Mouse (Mus musculus): ENCODE results near the gene Gripap1. TPM values are rescaled to one million over a fixed set of nuclear protein-coding genes. Genes with fewer than 3 reads are reported as not detected.
A peak's percentile ranks its signal among the peaks of the same experiment; 100 is the strongest.

Gene Gripap1
- polyA plus RNA-seq, 1 experiment from 2014 or later = 34.4 TPM

DNA sequence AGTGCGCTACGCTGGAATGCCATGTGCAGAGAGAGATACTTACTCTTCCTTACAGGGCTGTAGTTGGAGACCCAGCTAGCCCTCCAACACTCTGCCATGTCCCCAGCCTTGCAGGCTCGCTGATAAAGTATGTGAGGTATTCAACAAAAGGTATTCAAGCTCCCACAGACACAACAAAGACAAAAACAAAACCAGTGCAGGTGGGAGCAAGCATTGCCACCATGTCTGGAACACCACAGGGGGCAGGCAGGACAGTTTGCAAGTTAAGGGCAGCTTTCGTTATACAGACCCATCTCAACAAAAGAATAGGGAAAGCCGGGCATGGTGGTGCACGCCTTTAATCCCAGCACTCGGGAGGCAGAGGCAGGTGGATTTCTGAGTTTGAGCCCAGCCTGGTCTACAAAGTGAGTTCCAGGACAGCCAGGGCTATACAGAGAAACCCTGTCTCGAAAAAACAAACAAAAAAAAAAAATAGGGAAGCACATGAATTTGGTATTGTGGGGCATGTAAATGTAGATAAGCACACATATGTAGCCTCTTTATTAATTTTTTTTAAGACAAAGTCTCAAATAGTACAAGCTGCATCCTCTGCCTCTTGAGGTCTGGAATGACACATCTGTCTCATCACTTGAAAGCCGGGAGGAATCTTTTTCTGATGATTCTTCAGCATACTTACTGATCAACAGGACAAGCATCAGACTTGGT lies 13.9 kb upstream of the Gripap1 start:
- Histone ChIP-seq H3K4me3 (ENCODE audit: low read depth, low read length) (no peak overlapping the region), H3K9me3 (ENCODE audit: control insufficient read depth, low read length) (no peaks in the 10 kb centered on the region), H3K9ac (ENCODE audit: low read length) (no peak overlapping the region), H3K4me1 (ENCODE audit: control insufficient read depth, insufficient read depth, low read length) (no peaks in the 10 kb centered on the region), H3K36me3 (ENCODE audit: control insufficient read depth, insufficient read depth, low read length) (no peaks in the 10 kb centered on the region; the same call in 1 of the 2 replicates), H3K4me2 (ENCODE audit: low read depth, severe bottlenecking) (no peak overlapping the region), H3K27me3 (ENCODE audit: control insufficient read depth, insufficient read depth, low read length) (no peaks in the 10 kb centered on the region), H3K27ac (replicated peaks; ENCODE audit: low read depth, low read length) (no peak overlapping the region)
- DNase-seq (ENCODE audit: low spot score) = no peak
- no peak for ATAC-seq (ENCODE audit: insufficient number of reproducible peaks, low FRiP score, low TSS enrichment, low read depth)
- 76% methylated on average over 9 of the region's 9 CpGs for WGBS

DNA sequence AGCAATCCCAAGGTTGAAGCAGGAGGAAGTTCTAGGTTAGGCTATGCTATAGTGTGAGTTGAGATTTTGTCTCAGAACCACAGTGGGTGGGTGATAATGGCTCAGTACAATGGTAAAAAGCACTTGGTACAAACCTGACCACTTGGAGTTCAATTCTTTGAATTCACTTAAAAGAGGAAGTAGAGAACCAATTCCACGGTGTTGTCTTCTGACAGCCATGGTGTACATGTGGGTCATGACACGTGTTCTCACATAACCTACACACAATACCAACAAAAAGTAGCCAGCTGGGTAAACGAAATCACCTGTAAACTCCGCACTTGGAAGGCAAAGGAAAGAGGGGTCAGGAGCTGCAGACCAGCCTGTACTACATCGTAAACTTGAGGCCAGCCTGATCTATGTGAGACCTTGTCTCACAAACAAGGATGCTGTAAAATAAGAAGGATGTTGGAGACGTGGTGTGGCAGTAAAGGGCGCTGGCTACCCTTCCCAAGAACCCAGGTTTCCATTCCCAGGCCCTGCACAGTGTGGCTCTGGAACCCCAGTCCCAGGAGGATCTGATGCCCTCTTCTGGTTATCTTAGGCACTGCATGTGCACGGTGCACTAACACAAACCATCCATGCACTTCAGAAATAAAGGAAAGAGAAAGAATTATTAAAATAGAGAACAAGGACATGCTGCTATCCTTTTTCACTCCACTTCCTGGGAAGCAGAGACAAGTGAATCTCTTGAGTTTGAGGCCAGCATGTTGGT lies 13.1 kb upstream of the Gripap1 start:
- Histone ChIP-seq H3K4me3 (ENCODE audit: low read depth, low read length) (no peak overlapping the region), H3K27ac (replicated peaks; ENCODE audit: low read depth, low read length) (no peak overlapping the region), H3K36me3 (ENCODE audit: control insufficient read depth, insufficient read depth, low read length) (no peaks in the 10 kb centered on the region), H3K9me3 (ENCODE audit: control insufficient read depth, low read length) (no peaks in the 10 kb centered on the region), H3K4me1 (ENCODE audit: control insufficient read depth, insufficient read depth, low read length) (no peaks in the 10 kb centered on the region), H3K4me2 (ENCODE audit: low read depth, severe bottlenecking) (no peak overlapping the region), H3K27me3 (ENCODE audit: control insufficient read depth, insufficient read depth, low read length) (no peaks in the 10 kb centered on the region), H3K9ac (ENCODE audit: low read length) (no peak overlapping the region)
- no peak for ATAC-seq (ENCODE audit: insufficient number of reproducible peaks, low FRiP score, low TSS enrichment, low read depth)
- WGBS = 57% methylated on average over 8 of the region's 8 CpGs
- DNase-seq (ENCODE audit: low spot score) = peak; percentile 75

DNA sequence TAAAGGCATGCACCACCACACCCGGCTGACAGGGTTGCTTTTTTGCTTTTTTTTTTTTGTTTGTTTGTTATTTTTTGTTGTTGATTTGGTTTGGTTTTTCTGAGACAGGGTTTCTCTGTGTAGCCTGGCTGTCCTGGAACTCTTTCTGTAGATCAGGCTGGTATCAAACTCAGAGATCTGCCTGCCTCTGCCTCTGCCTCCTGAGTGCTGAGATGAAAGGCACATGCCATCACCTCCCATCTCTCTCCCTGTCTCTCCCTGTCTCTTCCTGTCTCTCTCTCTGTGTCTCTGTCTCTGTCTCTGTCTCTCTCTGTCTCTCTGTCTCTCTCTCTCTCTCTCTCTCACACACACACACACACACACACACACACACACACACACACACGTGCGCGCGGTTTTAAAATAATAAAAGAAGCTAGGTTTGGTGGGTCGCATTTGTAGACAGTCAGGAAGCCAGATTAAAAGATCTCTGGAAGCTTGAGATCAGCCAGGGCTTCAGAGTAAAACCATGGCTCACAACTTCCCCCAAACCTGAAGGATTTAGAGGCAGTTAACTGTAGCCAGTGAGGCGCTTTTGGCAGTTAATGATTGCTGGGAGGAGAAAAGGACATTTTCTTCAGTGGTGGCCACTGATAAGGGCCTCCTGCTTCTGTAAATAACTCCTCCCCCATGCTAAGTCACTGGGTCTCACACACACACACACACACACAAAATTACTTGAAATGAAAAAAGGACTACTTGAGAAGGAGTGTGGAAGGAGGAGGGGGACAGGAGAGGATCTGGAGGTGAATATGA lies 10.9 kb upstream of the Gripap1 start:
- H3K9me3 ChIP-seq (ENCODE audit: control insufficient read depth, low read length) = no peaks in the 10 kb centered on the region
- DNase-seq (ENCODE audit: low spot score) (no peak), ATAC-seq (ENCODE audit: insufficient number of reproducible peaks, low FRiP score, low TSS enrichment, low read depth) (no peak)
- H3K27me3 ChIP-seq (ENCODE audit: control insufficient read depth, insufficient read depth, low read length) = no peaks in the 10 kb centered on the region
- H3K27ac ChIP-seq (replicated peaks; ENCODE audit: low read depth, low read length) = no peak overlapping the region
- no peak overlapping the region for H3K4me2 ChIP-seq (ENCODE audit: low read depth, severe bottlenecking)
- H3K4me3 ChIP-seq (ENCODE audit: low read depth, low read length) = no peak overlapping the region
- no peak overlapping the region for H3K9ac ChIP-seq (ENCODE audit: low read length)
- 74% methylated on average over 7 of the region's 7 CpGs for WGBS
- no peaks in the 10 kb centered on the region for H3K36me3 ChIP-seq (ENCODE audit: control insufficient read depth, insufficient read depth, low read length)
- no peaks in the 10 kb centered on the region for H3K4me1 ChIP-seq (ENCODE audit: control insufficient read depth, insufficient read depth, low read length)

DNA sequence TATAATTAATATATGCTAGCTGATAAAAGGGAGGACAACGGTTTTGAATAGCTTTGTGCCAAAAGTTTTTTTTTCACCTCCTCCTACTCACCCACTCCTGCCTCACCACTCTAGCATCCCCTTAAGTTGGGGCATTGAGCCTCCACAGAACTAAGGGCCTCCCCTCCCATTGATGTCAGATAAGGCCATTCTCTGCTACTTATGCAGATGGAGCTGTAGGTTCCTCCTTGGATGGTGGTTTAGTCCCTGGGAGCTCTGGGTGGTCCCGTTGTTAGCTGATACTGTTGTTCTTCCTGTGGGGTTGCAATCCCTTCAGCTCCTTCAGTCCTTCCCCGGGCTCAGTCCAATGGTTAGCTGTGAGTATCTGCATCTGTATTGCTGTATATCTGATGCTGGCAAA lies 10.3 kb upstream of the Gripap1 start:
- H3K4me3 ChIP-seq (ENCODE audit: low read depth, low read length) = no peak overlapping the region
- no peaks in the 10 kb centered on the region for H3K36me3 ChIP-seq (ENCODE audit: control insufficient read depth, insufficient read depth, low read length)
- DNase-seq (ENCODE audit: low spot score) (no peak), ATAC-seq (ENCODE audit: insufficient number of reproducible peaks, low FRiP score, low TSS enrichment, low read depth) (no peak)
- H3K9me3 ChIP-seq (ENCODE audit: control insufficient read depth, low read length) = no peaks in the 10 kb centered on the region
- no peak overlapping the region for H3K4me2 ChIP-seq (ENCODE audit: low read depth, severe bottlenecking)
- H3K27me3 ChIP-seq (ENCODE audit: control insufficient read depth, insufficient read depth, low read length) = no peaks in the 10 kb centered on the region
- 24% methylated on average over 3 of the region's 3 CpGs for WGBS
- H3K4me1 ChIP-seq (ENCODE audit: control insufficient read depth, insufficient read depth, low read length) = no peaks in the 10 kb centered on the region
- no peak overlapping the region for H3K9ac ChIP-seq (ENCODE audit: low read length)
- H3K27ac ChIP-seq (replicated peaks; ENCODE audit: low read depth, low read length) = no peak overlapping the region

DNA sequence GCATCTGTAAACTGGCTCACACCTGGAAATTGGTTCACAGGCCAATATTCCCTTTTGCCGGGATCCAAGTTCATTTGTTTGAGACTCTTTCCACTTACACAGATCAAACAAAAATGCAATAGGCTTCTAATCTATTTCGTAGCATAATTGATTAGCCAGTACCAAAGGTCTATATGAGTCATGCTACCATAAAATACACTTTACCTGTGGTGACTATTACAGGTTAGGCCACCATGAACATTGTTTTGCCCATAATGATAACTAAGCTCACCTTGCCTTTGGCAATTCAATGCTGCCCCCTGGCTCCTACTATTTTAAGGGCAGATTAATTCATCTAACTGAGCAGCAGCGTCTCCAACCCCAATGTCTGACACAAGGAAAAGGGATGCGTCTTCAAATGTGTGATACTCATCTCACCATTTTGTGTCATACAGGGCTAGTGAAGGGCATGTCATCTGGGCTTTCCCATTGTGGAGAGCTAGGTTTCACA lies 6.9 kb upstream of the Gripap1 start:
- Histone ChIP-seq H3K27me3 (ENCODE audit: control insufficient read depth, insufficient read depth, low read length) (no peaks in the 10 kb centered on the region), H3K36me3 (ENCODE audit: control insufficient read depth, insufficient read depth, low read length) (no peaks in the 10 kb centered on the region), H3K4me3 (ENCODE audit: low read depth, low read length) (no peak overlapping the region), H3K9me3 (ENCODE audit: control insufficient read depth, low read length) (no peaks in the 10 kb centered on the region), H3K9ac (ENCODE audit: low read length) (no peak overlapping the region), H3K4me1 (ENCODE audit: control insufficient read depth, insufficient read depth, low read length) (no peaks in the 10 kb centered on the region), H3K27ac (replicated peaks; ENCODE audit: low read depth, low read length) (no peak overlapping the region), H3K4me2 (ENCODE audit: low read depth, severe bottlenecking) (no peak overlapping the region)
- ATAC-seq (ENCODE audit: insufficient number of reproducible peaks, low FRiP score, low TSS enrichment, low read depth) (no peak), DNase-seq (ENCODE audit: low spot score) (no peak)
- 78% methylated on average over 4 of the region's 4 CpGs for WGBS

DNA sequence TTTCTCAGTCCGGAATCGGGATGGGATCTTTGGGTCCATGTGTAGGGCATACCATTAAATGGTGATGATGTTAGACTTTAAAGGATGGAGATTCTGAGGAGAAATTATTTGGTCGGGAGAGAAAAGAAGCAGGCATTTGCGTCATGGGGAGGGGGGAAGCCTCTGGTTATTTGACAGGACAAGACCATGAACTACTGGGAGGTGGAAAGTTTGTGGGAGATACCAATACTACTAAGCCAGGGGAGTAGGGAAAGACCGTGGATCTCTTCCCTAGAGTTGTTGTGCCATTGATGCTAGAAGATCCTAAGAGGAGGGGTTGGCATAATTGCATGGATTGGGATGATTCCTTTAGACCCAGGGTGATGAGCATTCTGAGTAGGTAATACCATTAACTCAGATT lies 744 bp downstream of the Gripap1 start:
- H3K36me3 ChIP-seq (ENCODE audit: control insufficient read depth, insufficient read depth, low read length) = no peaks in the 10 kb centered on the region
- no peaks in the 10 kb centered on the region for H3K4me1 ChIP-seq (ENCODE audit: control insufficient read depth, insufficient read depth, low read length)
- ATAC-seq (ENCODE audit: insufficient number of reproducible peaks, low FRiP score, low TSS enrichment, low read depth) (no peak), DNase-seq (ENCODE audit: low spot score) (no peak)
- no peak overlapping the region for H3K27ac ChIP-seq (replicated peaks; ENCODE audit: low read depth, low read length)
- peak overlapping the region; percentile 37 for H3K4me2 ChIP-seq (ENCODE audit: low read depth, severe bottlenecking)
- no peaks in the 10 kb centered on the region for H3K27me3 ChIP-seq (ENCODE audit: control insufficient read depth, insufficient read depth, low read length)
- H3K9me3 ChIP-seq (ENCODE audit: control insufficient read depth, low read length) = no peaks in the 10 kb centered on the region
- peak overlapping the region; percentile 32 for H3K9ac ChIP-seq (ENCODE audit: low read length)
- H3K4me3 ChIP-seq (ENCODE audit: low read depth, low read length) = peak overlapping the region; percentile 44
- WGBS = 29% methylated on average over 5 of the region's 5 CpGs

DNA sequence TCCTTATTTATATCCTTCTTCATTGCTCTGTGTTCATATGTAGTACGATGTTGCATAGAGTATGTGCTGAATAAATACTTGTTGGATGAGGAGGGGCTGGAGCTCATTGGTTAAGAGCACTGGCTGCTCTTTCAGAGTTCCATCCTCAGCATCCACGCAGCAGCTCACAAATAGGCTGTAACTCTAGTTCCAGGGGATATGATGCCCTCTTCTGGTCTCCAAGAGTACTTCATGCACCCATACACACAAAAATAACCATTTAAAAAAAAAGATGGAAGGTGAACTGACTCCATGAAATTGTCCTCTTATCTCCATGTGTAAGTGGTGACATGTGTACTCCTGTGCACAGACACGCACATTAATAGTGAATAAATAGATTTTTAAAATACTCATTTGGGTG lies 3.8 kb downstream of the Gripap1 start:
- WGBS = 45% methylated on average over 3 of the region's 3 CpGs
- Histone ChIP-seq H3K4me1 (ENCODE audit: control insufficient read depth, insufficient read depth, low read length) (no peaks in the 10 kb centered on the region), H3K36me3 (ENCODE audit: control insufficient read depth, insufficient read depth, low read length) (no peaks in the 10 kb centered on the region), H3K9me3 (ENCODE audit: control insufficient read depth, low read length) (no peaks in the 10 kb centered on the region), H3K4me3 (ENCODE audit: low read depth, low read length) (no peak overlapping the region), H3K27me3 (ENCODE audit: control insufficient read depth, insufficient read depth, low read length) (no peaks in the 10 kb centered on the region), H3K9ac (ENCODE audit: low read length) (no peak overlapping the region), H3K4me2 (ENCODE audit: low read depth, severe bottlenecking) (no peak overlapping the region), H3K27ac (replicated peaks; ENCODE audit: low read depth, low read length) (no peak overlapping the region)
- no peak for DNase-seq (ENCODE audit: low spot score)
- no peak for ATAC-seq (ENCODE audit: insufficient number of reproducible peaks, low FRiP score, low TSS enrichment, low read depth)

DNA sequence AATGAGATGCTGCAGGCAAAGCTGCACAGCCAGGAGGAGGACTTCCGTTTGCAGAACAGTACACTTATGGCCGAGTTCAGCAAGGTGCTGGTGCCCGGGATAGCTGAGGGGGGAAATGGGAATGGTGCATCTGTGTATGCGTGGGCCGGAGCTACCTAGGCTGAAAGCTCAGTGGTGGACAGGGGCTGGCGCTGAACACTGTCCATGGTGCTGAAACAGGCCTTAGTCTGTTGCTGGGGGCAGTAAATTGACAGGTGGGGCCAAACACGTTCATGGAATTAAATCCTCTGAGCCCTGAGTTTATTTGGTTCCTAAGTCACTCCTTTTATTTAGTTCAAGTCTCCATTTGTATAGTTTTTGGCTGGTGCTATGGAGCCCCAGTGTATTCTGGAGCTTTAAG lies 5.5 kb downstream of the Gripap1 start:
- peak; percentile 70 for DNase-seq (ENCODE audit: low spot score)
- no peak overlapping the region for H3K4me3 ChIP-seq (ENCODE audit: low read depth, low read length)
- no peaks in the 10 kb centered on the region for H3K4me1 ChIP-seq (ENCODE audit: control insufficient read depth, insufficient read depth, low read length)
- no peaks in the 10 kb centered on the region for H3K36me3 ChIP-seq (ENCODE audit: control insufficient read depth, insufficient read depth, low read length)
- WGBS = 26% methylated on average over 7 of the region's 7 CpGs
- H3K27ac ChIP-seq (replicated peaks; ENCODE audit: low read depth, low read length) = no peak overlapping the region
- no peaks in the 10 kb centered on the region for H3K27me3 ChIP-seq (ENCODE audit: control insufficient read depth, insufficient read depth, low read length)
- no peak overlapping the region for H3K4me2 ChIP-seq (ENCODE audit: low read depth, severe bottlenecking)
- ATAC-seq (ENCODE audit: insufficient number of reproducible peaks, low FRiP score, low TSS enrichment, low read depth) = no peak
- no peaks in the 10 kb centered on the region for H3K9me3 ChIP-seq (ENCODE audit: control insufficient read depth, low read length)
- no peak overlapping the region for H3K9ac ChIP-seq (ENCODE audit: low read length)
